Mouse (Mus musculus): ENCODE data around the gene Gm45837. TPM values are rescaled to one million over a fixed set of nuclear protein-coding genes. Genes with fewer than 3 reads are reported as not detected.

The Gm45837 gene
- not detected for polyA plus RNA-seq (2014; fragmentation: Illumina TruSeq; extraction: RNeasy Lipid Tissue Mini Kit (QIAGEN cat#74804); ENCODE audit: low read depth, low replicate concordance)

DNA sequence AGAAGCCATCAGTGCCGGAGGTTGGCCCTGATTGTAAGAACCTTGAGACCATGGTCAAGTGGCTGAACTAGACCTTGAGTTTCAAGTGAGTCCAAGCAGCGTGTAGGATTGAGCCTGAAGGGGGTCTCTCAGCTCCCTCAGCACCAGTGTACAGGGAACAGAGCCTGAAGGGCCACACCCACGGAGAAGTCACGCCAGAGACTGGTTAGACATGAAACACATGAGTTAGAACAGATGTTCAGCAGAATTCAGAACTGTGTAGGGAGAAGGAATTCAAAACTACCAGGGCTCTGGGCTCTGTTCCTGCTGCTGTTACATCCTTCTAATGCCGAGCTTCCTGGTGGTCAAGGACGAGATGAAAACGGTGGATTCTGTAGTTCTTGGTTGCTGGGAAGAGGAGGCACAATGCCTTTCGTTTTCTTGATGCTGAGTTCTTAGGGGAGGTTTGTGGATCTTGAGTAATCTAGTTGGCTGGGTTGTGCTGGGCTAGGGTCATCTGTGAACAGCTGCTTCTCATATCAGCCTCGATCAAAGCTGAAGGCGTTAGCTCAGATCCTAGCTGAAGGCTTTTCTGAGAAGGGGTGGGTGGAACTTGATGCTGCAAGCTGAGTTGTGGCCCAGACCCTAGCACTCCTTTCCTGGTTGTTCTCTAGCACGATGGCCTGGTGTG is at the start of gene Gm45837:
Gene Gm45837 (plus strand): TSS at position 620 of the 670 bp plus-strand sequence.

GRCm38 (mm10) chr7:101421529-101421928 is 10.8 kb downstream of the Gm45837 start, which contains the start of gene Pde2a:
Gene Pde2a (plus strand): TSS chr7:101421691.

Other genes with a start within 250 kb of the Gm45837 start
- 1.6 TPM for gene Atg16l2, start 108.6 kb upstream of the Gm45837 start, polyA plus RNA-seq (2014; fragmentation: Illumina TruSeq; extraction: RNeasy Lipid Tissue Mini Kit (QIAGEN cat#74804); ENCODE audit: low read depth, low replicate concordance)
- 37.0 TPM for gene Stard10, start 93.8 kb upstream of the Gm45837 start, polyA plus RNA-seq (2014; fragmentation: Illumina TruSeq; extraction: RNeasy Lipid Tissue Mini Kit (QIAGEN cat#74804); ENCODE audit: low read depth, low replicate concordance)
- gene Arap1, start 62.8 kb upstream of the Gm45837 start, polyA plus RNA-seq (2014; fragmentation: Illumina TruSeq; extraction: RNeasy Lipid Tissue Mini Kit (QIAGEN cat#74804); ENCODE audit: low read depth, low replicate concordance) = 1.9 TPM
- 1.9 TPM for gene Pde2a, start 10.8 kb downstream of the Gm45837 start, polyA plus RNA-seq (2014; fragmentation: Illumina TruSeq; extraction: RNeasy Lipid Tissue Mini Kit (QIAGEN cat#74804); ENCODE audit: low read depth, low replicate concordance)
- not detected for gene Art2b, start 174.7 kb downstream of the Gm45837 start, polyA plus RNA-seq (2014; fragmentation: Illumina TruSeq; extraction: RNeasy Lipid Tissue Mini Kit (QIAGEN cat#74804); ENCODE audit: low read depth, low replicate concordance)